Mouse (Mus musculus) ES-Bruce4 (cell line): ENCODE results near the gene Ywhag. TPM values are rescaled to one million over a fixed set of nuclear protein-coding genes. Genes with fewer than 3 reads are reported as not detected.

ENCODE experiments used
- H3K27ac ChIP-seq: 2 replicates; pipeline ENCODE4 v1.5.1; 2012; ENCODE audit warnings: low read length, inconsistent platforms; ENCODE audit not compliant: insufficient read depth
- H3K27me3 ChIP-seq: 2 replicates; pipeline ENCODE4 v1.6.1; 2012; ENCODE audit warnings: mild to moderate bottlenecking, low read length, inconsistent platforms; ENCODE audit not compliant: control insufficient read depth, poor library complexity, insufficient read depth, severe bottlenecking
- H3K36me3 ChIP-seq: 2 replicates; pipeline ENCODE4 v1.6.1; 2012; ENCODE audit warnings: inconsistent platforms, mild to moderate bottlenecking, low read length, moderate library complexity; ENCODE audit not compliant: control insufficient read depth, poor library complexity, insufficient read depth, severe bottlenecking
- H3K4me1 ChIP-seq: one replicate; pipeline ENCODE4 v1.8.1; 2011; ENCODE audit warnings: low read length; ENCODE audit not compliant: control insufficient read depth, insufficient read depth
- H3K4me3 ChIP-seq: 2 replicates; pipeline ENCODE4 v1.5.1; 2011; ENCODE audit warnings: low read depth, mild to moderate bottlenecking, low read length
- H3K9ac ChIP-seq: 2 replicates; pipeline ENCODE4 v1.6.1; 2012; ENCODE audit warnings: low read depth, mild to moderate bottlenecking, inconsistent platforms; ENCODE audit not compliant: poor library complexity, severe bottlenecking
- H3K9me3 ChIP-seq: replicated peaks from 2 replicates; pipeline ENCODE4 v1.6.1; 2012; ENCODE audit warnings: mild to moderate bottlenecking, low read length, inconsistent platforms; ENCODE audit not compliant: control insufficient read depth, poor library complexity, insufficient read depth, severe bottlenecking
- CTCF ChIP-seq: IDR thresholded peaks from one replicate; pipeline ENCODE4 v1.8.1; 2011; ENCODE audit warnings: low read depth, low read length
- EP300 ChIP-seq: IDR thresholded peaks from 2 replicates; pipeline ENCODE4 v1.6.1; 2011; ENCODE audit warnings: low read depth, low read length; ENCODE audit not compliant: insufficient read depth
- POLR2A ChIP-seq: IDR thresholded peaks from one replicate; pipeline ENCODE4 v1.8.1; 2011; ENCODE audit warnings: low read length; ENCODE audit not compliant: insufficient read depth
- polyA plus RNA-seq: library from polyadenylated mRNA; stranded (reverse); fragments of >200 nt; gene quantifications from 2 replicates; pipeline ENCODE4 v1.2.4, GENCODE M21; 2011; ENCODE audit warnings: low read depth; ENCODE audit not compliant: missing spikeins, insufficient read depth, insufficient read length

Ywhag gene
- polyA plus RNA-seq: 372 TPM in 2 replicates

GRCm38 (mm10) chr5:135934481-135935175 lies at the start of gene Ywhag:
Ywhag (minus strand) TSS chr5:135934616.
- H3K27ac ChIP-seq: peak within 1 kb of the TSS; percentile 100
- H3K9me3 ChIP-seq: no peaks in the 10 kb centered on the region
- TF ChIP-seq EP300 (peak; percentile 98), POLR2A (peak; percentile 98), CTCF (peak; percentile 36)

GRCm38 (mm10) chr5:135982398-135982797 lies 48.0 kb upstream of the Ywhag start:
- H3K4me3 ChIP-seq: no peak overlapping the region
- no peaks in the 10 kb centered on the region for H3K9me3 ChIP-seq
- TF ChIP-seq CTCF (peak; percentile 97), POLR2A (no peak)
- no peaks in the 10 kb centered on the region for H3K27me3 ChIP-seq
- peaks cover 8% of the 10 kb centered on the region for H3K4me1 ChIP-seq
- H3K9ac ChIP-seq: no peak overlapping the region
- no peaks in the 10 kb centered on the region for H3K36me3 ChIP-seq
- no peak overlapping the region for H3K27ac ChIP-seq

More at GRCm38 (mm10) chr5:135934481-135935175, at the start of gene Ywhag:
- peak within 1 kb of the TSS; percentile 99 for H3K4me3 ChIP-seq
- peaks cover 35% of the 10 kb centered on the region for H3K36me3 ChIP-seq
- no peaks in the 10 kb centered on the region for H3K4me1 ChIP-seq
- no peaks in the 10 kb centered on the region for H3K27me3 ChIP-seq
- peak within 1 kb of the TSS; percentile 95 for H3K9ac ChIP-seq

- H3K9ac ChIP-seq: peak within 1 kb of the TSS; percentile 31
Observed at GRCm38 (mm10) chr5:135979904-135980303, 45.5 kb upstream of the Ywhag start, which contains the start of gene Zp3. Zp3 (plus strand) TSS chr5:135980099.

GRCm38 (mm10) chr5:135979381-135979780 lies 45.0 kb upstream of the Ywhag start:
- Histone ChIP-seq H3K27me3 (no peaks in the 10 kb centered on the region), H3K9me3 (no peaks in the 10 kb centered on the region), H3K27ac (no peak overlapping the region), H3K36me3 (no peaks in the 10 kb centered on the region), H3K4me3 (no peak overlapping the region), H3K9ac (no peak overlapping the region), H3K4me1 (peaks cover 8% of the 10 kb centered on the region)
- TF ChIP-seq POLR2A (no peak), CTCF (no peak), EP300 (0 out of 2 replicates have a peak, but pooled peaks have one; percentile 48)

More at GRCm38 (mm10) chr5:135979904-135980303, 45.5 kb upstream of the Ywhag start, which contains the start of gene Zp3:
- H3K27me3 ChIP-seq: no peaks in the 10 kb centered on the region
- TF ChIP-seq CTCF: no peak
- TF ChIP-seq EP300: no peak
- TF ChIP-seq POLR2A: no peak
- peaks cover 8% of the 10 kb centered on the region for H3K4me1 ChIP-seq
- H3K4me3 ChIP-seq: peak within 1 kb of the TSS; percentile 59
- no peaks in the 10 kb centered on the region for H3K36me3 ChIP-seq
- H3K9me3 ChIP-seq: no peaks in the 10 kb centered on the region
- H3K27ac ChIP-seq: no peak within 1 kb of the TSS; the same call in 1 of the 2 replicates

- Histone ChIP-seq H3K4me1 (peaks cover 5% of the 10 kb centered on the region), H3K27me3 (no peaks in the 10 kb centered on the region), H3K27ac (peak overlapping the region; percentile 45), H3K9me3 (no peaks in the 10 kb centered on the region), H3K36me3 (no peaks in the 10 kb centered on the region), H3K9ac (no peak overlapping the region), H3K4me3 (no peak overlapping the region)
- TF ChIP-seq EP300: 0 out of 2 replicates have a peak, but pooled peaks have one; percentile 2
- no peak for TF ChIP-seq POLR2A
- no peak for TF ChIP-seq CTCF
Observed at GRCm38 (mm10) chr5:135975893-135976668, 41.7 kb upstream of the Ywhag start.

- no peaks in the 10 kb centered on the region for H3K36me3 ChIP-seq
- H3K9me3 ChIP-seq: no peaks in the 10 kb centered on the region
- no peaks in the 10 kb centered on the region for H3K27me3 ChIP-seq
- no peak for TF ChIP-seq CTCF
- TF ChIP-seq POLR2A: no peak
- no peak for TF ChIP-seq EP300
- peak within 1 kb of the TSS; percentile 78 for H3K4me3 ChIP-seq
- H3K9ac ChIP-seq: peak within 1 kb of the TSS; percentile 59; the same call in 1 of the 2 replicates
- H3K4me1 ChIP-seq: no peaks in the 10 kb centered on the region
- H3K27ac ChIP-seq: no peak within 1 kb of the TSS
Observed at GRCm38 (mm10) chr5:135974365-135974764, 39.9 kb upstream of the Ywhag start, which contains the start of gene Ssc4d. Ssc4d (minus strand) TSS chr5:135974531.
